Mouse (Mus musculus) layer of hippocampus, postnatal 10 days (tissue): ENCODE measurements around the gene Tmbim4. TPM values are rescaled to one million over a fixed set of nuclear protein-coding genes. Genes with fewer than 3 reads are reported as not detected.

Experiments used
- DNase-seq, 2 experiments: peaks; one replicate each; pipeline ENCODE4 v3.0.0; 2021; ENCODE audit warnings: low spot score in 2 of 2
- total RNA-seq, 2 experiments: library from RNA; stranded (reverse); gene quantifications; 2 replicates each; pipeline ENCODE4 v1.2.3; 2021

Gene Tmbim4
- total RNA-seq, 2 experiments from 2014 or later, result 56.2 to 57.1 TPM

DNA sequence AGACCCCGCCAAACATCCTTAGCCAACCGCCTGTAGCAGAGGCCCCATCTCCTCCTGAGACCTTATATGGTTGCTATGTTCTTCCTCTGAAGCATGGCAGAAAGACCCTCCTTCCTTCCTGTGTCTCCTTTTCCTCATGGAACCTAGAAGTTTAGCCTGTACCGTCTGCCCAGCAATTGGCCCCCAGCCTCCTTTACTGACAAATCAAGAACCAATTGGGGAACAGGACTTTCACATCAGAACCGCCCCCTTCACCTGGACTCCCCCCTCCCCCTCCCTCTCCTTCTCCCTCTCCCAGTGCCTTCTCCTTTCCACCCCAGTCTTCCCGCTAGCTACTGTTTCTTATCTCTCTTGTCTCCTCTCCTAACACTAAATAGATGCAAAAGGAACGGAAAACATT lies 38.1 kb downstream of the Tmbim4 start:
- DNase-seq, result no peak

DNA sequence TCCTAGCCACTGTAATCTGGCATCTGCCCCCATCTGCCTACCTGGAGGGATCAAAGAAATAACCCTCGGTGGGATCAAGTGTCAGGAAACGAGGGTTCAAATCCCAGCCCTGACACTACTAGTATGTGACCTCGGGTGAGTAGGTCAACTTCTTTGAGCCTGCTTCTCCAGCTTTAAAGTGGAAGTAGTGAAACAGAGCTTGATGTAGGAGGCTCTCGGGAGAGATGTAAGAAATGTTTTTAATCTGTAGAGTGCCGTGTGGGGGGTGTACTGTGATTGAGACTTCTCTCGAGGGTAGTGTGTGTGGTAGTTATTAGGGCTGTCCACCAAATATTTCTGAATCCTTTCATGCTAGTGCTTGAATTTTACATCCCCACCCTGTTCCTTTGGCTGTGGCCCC lies 41.0 kb downstream of the Tmbim4 start:
- no peak for DNase-seq

DNA sequence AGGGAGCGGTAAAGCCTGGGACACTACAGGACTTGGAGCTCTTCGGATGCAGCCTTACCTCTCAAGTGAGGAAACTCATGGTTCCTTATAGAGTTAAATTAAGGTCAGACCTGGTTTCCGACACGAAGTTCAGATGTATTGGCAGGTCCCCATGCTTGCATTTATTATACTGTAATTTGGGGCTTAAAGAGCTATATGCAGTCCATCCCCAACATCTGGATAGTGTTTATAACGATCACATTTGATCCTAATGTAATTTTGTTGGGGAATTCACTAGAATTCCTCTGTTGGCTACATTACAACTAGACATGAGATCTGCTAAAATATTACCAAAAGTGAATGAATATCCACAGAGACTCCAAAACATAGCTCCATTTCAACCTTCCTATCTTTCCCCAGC lies 44.3 kb downstream of the Tmbim4 start:
- no peak for DNase-seq

DNA sequence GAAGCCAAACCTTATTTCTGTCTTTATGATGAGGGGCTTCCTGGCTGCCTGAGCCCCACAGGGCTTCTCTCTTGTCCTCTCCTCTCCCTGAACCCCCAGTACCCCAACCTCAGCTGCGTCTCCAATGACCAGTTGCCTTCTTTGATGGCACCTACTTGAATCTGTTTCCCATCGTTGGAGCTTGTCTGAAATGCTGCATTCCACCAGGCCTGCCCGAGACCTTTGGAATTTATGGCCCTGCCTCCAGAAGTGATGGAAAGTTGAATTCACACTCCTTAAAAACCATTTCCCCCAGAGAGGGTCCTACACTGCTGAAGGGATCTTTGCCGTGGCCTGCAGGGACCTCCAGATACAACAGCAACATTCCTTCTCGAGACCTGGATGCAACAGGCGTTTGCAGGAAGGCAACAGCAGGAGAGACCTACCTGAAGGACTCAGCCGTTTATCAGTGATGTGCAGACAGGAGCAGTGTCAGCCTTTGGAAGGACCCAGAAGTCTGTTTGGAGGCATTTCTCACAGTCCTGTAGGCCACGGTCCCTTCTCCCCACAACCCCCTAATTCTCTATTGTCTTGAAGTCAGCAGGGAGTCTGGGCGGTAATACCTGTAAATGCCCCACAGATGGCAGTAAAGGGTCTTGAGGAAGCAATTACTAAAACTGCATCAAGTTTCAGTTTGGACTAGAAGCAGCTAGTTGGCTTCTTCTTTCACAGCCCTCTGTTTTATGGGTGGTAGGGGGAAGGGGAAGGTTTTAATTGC lies 45.8 kb downstream of the Tmbim4 start:
- DNase-seq, result peak; percentile 36 to 59

DNA sequence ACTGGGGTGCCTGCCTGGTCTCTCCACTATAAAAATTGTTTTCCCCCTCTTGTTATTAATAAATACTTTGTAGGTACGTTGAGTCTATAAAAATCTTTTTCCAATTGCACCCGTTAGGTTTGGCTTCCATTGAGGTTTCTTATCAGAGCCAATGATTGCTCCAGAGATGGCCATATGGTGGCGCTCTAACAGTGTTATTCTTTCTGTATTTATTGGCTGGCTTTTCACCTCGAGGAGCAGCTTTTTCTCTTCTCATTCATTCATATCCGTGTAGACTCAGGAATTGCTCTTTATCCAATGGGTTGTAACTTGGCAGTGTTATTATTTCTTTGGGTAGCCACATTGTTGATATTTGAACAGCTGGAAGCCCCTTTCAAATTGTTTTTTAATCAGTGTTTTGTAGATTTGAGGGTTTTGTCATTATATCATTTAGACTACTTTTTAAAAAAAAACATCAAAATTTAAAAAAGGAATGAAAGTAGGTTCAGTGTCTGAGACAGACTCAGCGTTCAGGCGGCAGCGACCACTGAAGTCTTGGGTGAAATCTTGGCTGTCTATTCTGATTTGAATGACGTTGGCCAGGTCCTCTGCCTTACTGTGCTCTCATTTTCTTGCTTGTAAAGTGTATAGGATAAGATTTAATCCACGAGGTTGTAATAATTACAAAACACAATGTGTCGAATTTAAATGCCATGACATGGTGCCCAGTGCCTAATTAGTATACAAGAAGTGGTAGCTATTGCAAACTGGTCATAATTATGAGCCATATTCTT lies 49.7 kb downstream of the Tmbim4 start:
- no peak for DNase-seq

DNA sequence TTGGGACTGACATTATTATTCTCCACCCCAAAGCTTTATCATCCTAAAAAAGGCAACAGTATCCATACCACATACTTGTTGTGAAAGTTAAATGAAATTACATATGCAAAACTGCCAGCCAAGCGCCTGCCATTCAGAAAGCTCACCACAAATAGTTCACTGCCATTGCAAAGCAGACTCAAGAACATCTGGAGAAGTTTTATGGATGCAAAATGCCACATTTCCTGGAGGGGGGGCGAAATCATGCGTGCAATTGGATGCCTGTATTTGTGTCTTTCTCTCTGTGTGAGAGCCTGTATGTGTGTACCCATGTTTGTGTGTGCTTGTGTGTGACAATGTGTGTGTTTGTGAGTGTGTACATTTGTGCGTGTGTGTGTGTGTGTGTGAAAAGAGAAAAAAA lies 50.4 kb downstream of the Tmbim4 start:
- no peak for DNase-seq

DNA sequence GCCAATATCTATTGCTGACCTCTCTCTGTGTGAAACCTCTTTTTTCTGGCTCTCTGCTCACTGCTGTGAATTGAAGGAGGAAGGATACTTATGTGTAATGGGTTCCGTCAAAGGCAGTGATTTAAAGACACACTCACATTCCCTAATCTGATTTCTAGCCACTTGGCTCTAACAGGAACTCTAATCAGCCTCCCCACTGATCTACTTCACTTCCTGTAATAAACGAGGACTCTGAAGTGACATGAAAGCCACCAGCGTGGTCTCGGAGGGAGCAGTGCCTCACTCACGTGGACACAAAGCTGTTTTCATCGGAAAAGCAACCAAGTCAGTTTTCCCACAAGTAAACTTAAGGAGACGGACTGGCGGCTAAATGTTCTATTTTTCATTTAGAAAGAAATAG lies 51.4 kb downstream of the Tmbim4 start:
- no peak for DNase-seq

DNA sequence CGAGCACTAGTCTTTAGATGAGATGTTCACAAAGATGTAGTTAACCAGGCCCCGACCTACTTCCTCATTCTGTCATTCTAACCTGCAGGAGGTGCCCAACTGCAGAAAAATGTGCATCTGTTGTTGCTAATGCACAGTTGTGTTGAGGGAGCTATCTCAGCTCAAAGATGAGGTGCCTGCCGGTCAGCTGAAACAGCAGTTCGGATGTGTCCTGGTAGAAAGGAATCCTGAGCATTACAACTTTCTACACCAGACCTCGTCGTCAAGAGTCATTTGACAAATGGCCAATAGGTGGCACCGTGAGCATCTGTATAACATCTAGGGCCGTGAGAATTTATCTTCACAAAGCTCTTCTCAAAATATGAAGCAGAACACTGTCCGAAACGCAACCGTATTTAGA lies 55.8 kb downstream of the Tmbim4 start:
- peak; percentile 41 to 55 for DNase-seq

DNA sequence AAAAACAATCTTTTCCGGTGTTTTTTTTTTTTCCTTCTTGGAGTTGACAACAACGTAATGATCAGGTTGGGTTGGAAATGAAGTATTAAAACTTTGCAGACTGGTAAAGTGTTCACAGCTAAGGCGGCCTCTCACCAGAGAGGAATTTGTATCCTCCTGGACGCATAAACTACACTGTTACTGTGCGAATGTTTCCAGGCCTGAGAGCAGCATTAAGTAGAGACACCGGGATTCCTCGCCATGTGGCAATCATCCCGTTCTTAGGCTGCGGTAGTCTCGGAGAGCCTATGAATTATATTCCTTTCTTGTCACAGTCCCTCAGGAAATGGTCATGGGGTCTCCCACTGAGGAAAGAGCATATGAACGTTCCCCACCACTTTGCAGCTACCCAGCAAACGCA lies 66.4 kb downstream of the Tmbim4 start:
- no peak for DNase-seq

DNA sequence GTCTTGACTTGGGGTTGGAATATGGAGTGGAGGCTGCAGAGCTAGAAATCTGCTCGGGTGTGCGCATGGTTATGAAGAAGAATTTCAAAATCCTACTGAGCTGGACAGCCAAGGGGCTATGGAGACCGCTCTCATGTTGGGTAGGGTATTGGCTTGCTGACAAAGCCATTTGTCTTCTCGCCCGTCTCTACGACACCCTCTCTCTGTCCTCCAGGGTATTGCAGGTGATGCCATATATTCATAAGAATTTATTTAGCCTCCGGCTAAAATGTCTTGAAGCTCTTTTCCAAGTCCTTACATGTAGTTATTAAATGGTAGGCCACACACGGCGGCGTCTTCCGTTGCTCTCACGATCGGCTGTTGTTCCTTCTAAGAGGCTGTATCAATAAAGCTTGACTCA lies 68.6 kb downstream of the Tmbim4 start:
- DNase-seq, result no peak

DNA sequence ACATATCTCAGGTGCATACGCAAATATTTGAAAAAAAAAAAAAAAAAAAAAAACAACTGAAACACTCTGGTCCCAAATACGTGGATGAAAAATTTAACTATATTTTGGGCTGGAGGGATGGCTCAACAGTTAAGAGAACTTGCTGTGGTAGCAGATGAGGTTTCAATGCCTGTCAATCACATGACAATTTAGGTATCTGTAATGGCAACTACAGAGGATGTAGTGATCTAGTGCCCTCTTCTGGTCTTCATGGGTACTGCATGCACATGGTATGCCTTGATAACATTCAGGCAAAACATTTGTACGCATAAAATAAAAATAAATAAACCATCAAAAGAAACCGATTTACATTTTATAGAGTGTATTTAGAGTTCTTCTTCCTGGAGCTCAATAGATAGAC lies 69.4 kb downstream of the Tmbim4 start:
- peak; percentile 46 to 49 for DNase-seq

DNA sequence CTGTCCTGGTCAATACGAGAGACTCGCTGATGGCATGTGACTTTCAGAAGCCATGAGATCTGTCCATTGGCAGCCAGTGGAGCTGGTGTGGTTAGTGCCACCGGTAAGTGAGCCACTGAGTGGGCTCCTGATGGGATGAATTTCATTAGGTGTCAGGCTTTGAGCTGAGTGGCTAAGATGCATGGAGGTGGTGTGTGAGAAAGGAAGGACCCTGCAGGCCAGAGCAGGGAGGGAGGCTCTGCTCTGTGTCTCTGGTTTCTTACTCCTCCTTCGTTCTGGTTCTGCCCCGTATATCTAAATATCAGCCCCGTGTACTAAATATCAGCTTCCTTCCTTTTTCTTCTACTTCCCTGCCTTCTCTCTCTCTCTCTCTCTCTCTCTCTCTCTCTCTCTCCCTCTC lies 69.9 kb downstream of the Tmbim4 start:
- DNase-seq, result no peak

DNA sequence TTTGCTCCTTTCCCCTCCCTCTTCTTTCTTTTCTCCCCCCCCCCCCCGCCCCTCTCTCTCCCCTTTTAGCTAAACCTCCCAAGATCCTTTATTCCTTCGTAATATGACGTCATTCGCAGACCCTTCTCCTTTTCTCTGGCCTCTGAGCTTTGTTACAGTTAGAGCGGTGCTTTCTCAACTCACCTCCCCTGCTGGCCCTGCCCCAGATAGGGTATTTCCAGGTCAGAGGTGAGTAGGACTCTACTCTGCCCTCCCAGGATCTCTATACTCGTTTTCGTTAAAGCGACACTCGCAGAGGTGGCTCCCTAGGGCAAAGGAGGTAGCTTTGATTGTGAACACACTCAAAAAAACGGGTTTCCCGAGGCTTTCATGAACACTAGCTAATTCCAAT lies 70.5 kb downstream of the Tmbim4 start:
- no peak for DNase-seq

DNA sequence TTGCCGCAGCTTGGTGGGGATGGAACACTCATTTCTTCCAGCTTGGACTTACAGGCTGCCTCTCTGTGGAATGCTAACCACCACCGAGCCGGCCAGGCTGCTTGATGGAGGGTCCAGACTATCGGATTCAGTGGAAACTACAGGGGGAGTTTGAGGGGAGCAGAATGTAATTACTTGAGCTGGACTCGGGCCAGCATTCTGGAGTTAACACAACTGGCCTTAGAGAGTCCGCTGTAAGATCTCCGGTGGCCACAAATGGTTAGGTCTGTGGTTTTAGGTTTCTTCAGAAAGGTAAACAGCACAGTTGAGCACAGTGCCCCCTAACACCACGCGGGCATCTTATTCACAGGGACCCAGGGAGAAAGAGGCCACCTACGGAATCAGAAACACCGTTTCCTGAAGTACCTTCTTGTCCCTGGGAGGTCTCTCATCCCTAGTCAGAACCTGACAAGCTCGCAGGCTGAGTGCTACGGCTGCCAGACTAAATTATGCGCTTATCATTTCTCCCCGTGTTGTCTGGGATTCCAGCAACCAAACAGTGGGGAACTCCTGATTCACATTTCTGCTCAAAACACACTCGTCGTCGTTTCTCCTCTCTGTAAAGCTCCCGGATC lies 71.0 kb downstream of the Tmbim4 start:
- DNase-seq, result no peak

DNA sequence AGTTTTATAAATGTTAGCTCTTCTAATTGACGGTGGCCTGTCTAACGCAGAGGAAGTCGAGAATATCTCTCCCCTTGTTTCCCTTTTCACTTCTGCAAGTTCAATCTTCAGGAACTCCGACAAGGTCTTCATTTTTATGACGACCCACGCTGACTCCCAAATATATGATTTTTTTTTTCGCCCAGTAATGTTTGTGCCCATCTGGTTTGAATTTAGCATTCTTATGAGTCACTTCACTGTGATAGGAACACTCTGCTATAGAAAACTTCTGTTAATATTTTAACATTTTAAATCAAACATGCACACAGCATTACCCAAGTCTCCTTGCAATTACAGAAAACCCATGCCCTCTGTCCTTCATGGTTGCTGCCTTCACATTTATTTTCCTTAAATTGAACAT lies 71.9 kb downstream of the Tmbim4 start:
- no peak for DNase-seq

Other genes with a start within 250 kb of the Tmbim4 start
- gene Helb, start 88.6 kb upstream of the Tmbim4 start, total RNA-seq, result 1 to 10 TPM; 4.1 to 4.2 TPM
- under 1 TPM; 0.22 to 0.64 TPM for gene Irak3, start 540 bp downstream of the Tmbim4 start, total RNA-seq
- 10 to 100 TPM; 21.5 to 24.2 TPM for gene Llph, start 25.5 kb downstream of the Tmbim4 start, total RNA-seq